Comparison of ENCODE assay signal across 7 mouse cellular contexts in the genomic region with DNA sequence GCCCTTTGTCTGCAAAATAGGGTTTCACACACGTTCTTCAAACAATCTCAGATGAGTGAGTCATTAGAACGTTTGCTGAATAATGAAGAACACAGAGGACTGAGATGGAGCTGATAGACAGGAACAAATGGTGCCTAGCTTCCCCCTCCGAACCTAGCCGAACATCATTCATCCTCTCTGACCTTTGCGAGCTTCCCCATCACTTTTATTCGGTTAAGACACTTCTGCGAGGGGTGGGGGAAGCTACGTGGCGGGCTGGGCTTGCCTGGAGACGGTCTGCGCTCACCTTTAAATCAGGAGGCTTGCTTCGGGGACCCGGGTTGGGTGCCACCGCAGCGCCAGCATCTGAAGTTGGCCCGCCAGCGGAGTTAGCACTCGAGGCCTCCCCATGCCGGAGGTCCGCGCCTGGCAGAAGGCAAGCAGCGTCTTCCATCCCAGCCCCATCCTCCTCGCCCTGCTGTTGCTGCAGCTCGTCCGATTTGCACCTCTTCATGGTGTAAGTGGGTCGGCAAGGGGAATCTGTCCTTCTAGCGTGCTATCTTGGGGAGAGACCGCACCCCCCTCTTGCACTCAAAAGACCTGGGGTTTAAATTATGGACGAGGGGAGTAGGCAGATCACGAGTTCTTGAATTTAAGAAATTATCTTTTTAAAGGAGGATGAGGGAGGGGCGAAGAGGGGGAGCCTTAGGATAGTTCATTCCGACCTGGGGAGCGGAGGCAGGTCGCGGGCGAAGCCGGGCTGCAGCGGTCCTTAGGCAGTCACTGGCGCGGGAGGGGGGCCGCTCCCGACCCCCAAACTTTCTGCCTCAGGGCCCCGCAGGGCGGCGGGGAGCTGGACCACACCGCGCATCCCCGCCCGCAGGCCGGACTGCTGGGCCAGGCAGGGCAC. TPM values are rescaled to one million over a fixed set of nuclear protein-coding genes. Genes with fewer than 3 reads are reported as not detected.
DNase-seq lines count a peak whose midpoint lies in the region; ATAC-seq and TF ChIP-seq lines count a peak whose summit lies in the region.

Gene Tmcc2, minus strand, starts transcription at position 591 of the 889 bp plus-strand sequence.

- H3K4me3 ChIP-seq in ES-Bruce4 (ENCODE audit: low read depth, low read length): peak within 1 kb of the TSS; percentile 97
- H3K4me3 ChIP-seq in hindbrain, postnatal 0 days (ENCODE audit: low read length): peak within 1 kb of the TSS; percentile 75
- H3K4me3 ChIP-seq in liver, embryonic 11.5 days (ENCODE audit: low read depth, low read length): peak within 1 kb of the TSS; percentile 78
- peak within 1 kb of the TSS; percentile 70 for H3K4me3 ChIP-seq in neural tube, embryonic 14.5 days (ENCODE audit: low read depth, low read length)

- no peaks in the 10 kb centered on the region for H3K27me3 ChIP-seq in ES-Bruce4 (ENCODE audit: control insufficient read depth, insufficient read depth, low read length, poor library complexity, severe bottlenecking)
- H3K27me3 ChIP-seq in hindbrain, postnatal 0 days (ENCODE audit: insufficient read depth, low read length): no peaks in the 10 kb centered on the region
- no peaks in the 10 kb centered on the region for H3K27me3 ChIP-seq in liver, embryonic 11.5 days (replicated peaks; ENCODE audit: control insufficient read depth, insufficient read depth, low read length)
- no peaks in the 10 kb centered on the region for H3K27me3 ChIP-seq in neural tube, embryonic 14.5 days (ENCODE audit: control insufficient read depth, insufficient read depth, low read length)

- H3K9me3 ChIP-seq in ES-Bruce4 (replicated peaks; ENCODE audit: control insufficient read depth, insufficient read depth, low read length, poor library complexity, severe bottlenecking): no peaks in the 10 kb centered on the region
- no peaks in the 10 kb centered on the region for H3K9me3 ChIP-seq in hindbrain, postnatal 0 days (ENCODE audit: low read length)
- H3K9me3 ChIP-seq in liver, embryonic 11.5 days (ENCODE audit: control insufficient read depth, low read length): no peaks in the 10 kb centered on the region
- H3K9me3 ChIP-seq in neural tube, embryonic 14.5 days (ENCODE audit: control insufficient read depth, low read length): no peaks in the 10 kb centered on the region

- H3K4me1 ChIP-seq in ES-Bruce4 (ENCODE audit: control insufficient read depth, insufficient read depth, low read length): no peaks in the 10 kb centered on the region
- peaks cover 34% of the 10 kb centered on the region for H3K4me1 ChIP-seq in hindbrain, postnatal 0 days (ENCODE audit: insufficient read depth, low read length)
- H3K4me1 ChIP-seq in liver, embryonic 11.5 days (replicated peaks; ENCODE audit: control insufficient read depth, insufficient read depth, low read length): peaks cover 33% of the 10 kb centered on the region
- H3K4me1 ChIP-seq in neural tube, embryonic 14.5 days (ENCODE audit: control insufficient read depth, insufficient read depth, low read length): peaks cover 28% of the 10 kb centered on the region

- DNase-seq in B cell, adult 2 months: peak; percentile 41 to 49
- peak; percentile 76 to 79 for DNase-seq in cerebellum, postnatal 10 days
- DNase-seq in gastrocnemius, adult 8-10 months (ENCODE audit: low spot score in 2 of 2): no peak
- peak; percentile 55 for DNase-seq in hindbrain, postnatal 0 days (ENCODE audit: low spot score)
- peak; percentile 67 for DNase-seq in liver, embryonic 11.5 days (ENCODE audit: low spot score)

- H3K4me2 ChIP-seq in hindbrain, postnatal 0 days (ENCODE audit: low read depth, low read length): peak within 1 kb of the TSS; percentile 94
- peak within 1 kb of the TSS; percentile 97 for H3K4me2 ChIP-seq in liver, embryonic 11.5 days
- H3K4me2 ChIP-seq in neural tube, embryonic 14.5 days (ENCODE audit: low read depth, low read length): peak within 1 kb of the TSS; percentile 91

- TF ChIP-seq POLR2A in ES-Bruce4 (IDR thresholded peaks at IDR 0.05; ENCODE audit: insufficient read depth, low read length): no peak

- WGBS in hindbrain, postnatal 0 days: under 1% methylated on average over 38 of the region's 50 CpGs
- WGBS in liver, embryonic 11.5 days: under 1% methylated on average over 47 of the region's 50 CpGs
- 0% methylated on average over 49 of the region's 50 CpGs for WGBS in neural tube, embryonic 14.5 days

- H3K9ac ChIP-seq in ES-Bruce4 (ENCODE audit: low read depth, poor library complexity, severe bottlenecking): peak within 1 kb of the TSS; percentile 89
- peak within 1 kb of the TSS; percentile 71 for H3K9ac ChIP-seq in hindbrain, postnatal 0 days (replicated peaks; ENCODE audit: low read length)
- H3K9ac ChIP-seq in liver, embryonic 11.5 days (ENCODE audit: low read depth, low read length): peak within 1 kb of the TSS; percentile 82
- H3K9ac ChIP-seq in neural tube, embryonic 14.5 days (replicated peaks; ENCODE audit: low read depth, low read length): peak within 1 kb of the TSS; percentile 95

- no peak for TF ChIP-seq CTCF in ES-Bruce4 (IDR thresholded peaks at IDR 0.05; ENCODE audit: low read depth, low read length)
- no peak for TF ChIP-seq CTCF in hindbrain, postnatal 0 days (IDR thresholded peaks at IDR 0.05; ENCODE audit: low read depth)

- no peak within 1 kb of the TSS for H3K27ac ChIP-seq in ES-Bruce4 (ENCODE audit: insufficient read depth, low read length)
- peak within 1 kb of the TSS; percentile 88 for H3K27ac ChIP-seq in hindbrain, postnatal 0 days
- peak within 1 kb of the TSS; percentile 77 for H3K27ac ChIP-seq in liver, embryonic 11.5 days (ENCODE audit: low read depth, low read length)
- H3K27ac ChIP-seq in neural tube, embryonic 14.5 days (ENCODE audit: low read depth, low read length): peak within 1 kb of the TSS; percentile 87

- peak; percentile 37 for ATAC-seq in hindbrain, postnatal 0 days
- peak; percentile 22 for ATAC-seq in liver, embryonic 11.5 days (replicated peaks; ENCODE audit: low FRiP score)
- peak; percentile 59 for ATAC-seq in neural tube, embryonic 14.5 days (ENCODE audit: low read depth)

- no peaks in the 10 kb centered on the region for H3K36me3 ChIP-seq in ES-Bruce4 (ENCODE audit: control insufficient read depth, insufficient read depth, low read length, poor library complexity, severe bottlenecking)
- no peaks in the 10 kb centered on the region for H3K36me3 ChIP-seq in hindbrain, postnatal 0 days (ENCODE audit: insufficient read depth, low read length)
- no peaks in the 10 kb centered on the region for H3K36me3 ChIP-seq in liver, embryonic 11.5 days (ENCODE audit: control insufficient read depth, insufficient read depth, low read length)
- H3K36me3 ChIP-seq in neural tube, embryonic 14.5 days (ENCODE audit: control insufficient read depth, insufficient read depth, low read length): no peaks in the 10 kb centered on the region

- TF ChIP-seq EP300 in ES-Bruce4 (IDR thresholded peaks at IDR 0.05; ENCODE audit: insufficient read depth, low read depth, low read length): 0 out of 2 replicates have a peak, but pooled peaks have one; percentile 3

RNA-seq across cellular contexts. Expression of gene Tmcc2, which starts in this region (rescaled TPM):
- 11.0 and 11.1 TPM in 2 replicates for polyA plus RNA-seq in ES-Bruce4 (2011; ENCODE audit: insufficient read depth, insufficient read length, low read depth, missing spikeins)
- total RNA-seq in gastrocnemius, adult 8-10 months (2022): 10 to 100 TPM; 38.8 to 60.0 (median 49.4) TPM
- 138 and 151 TPM in 2 replicates for total RNA-seq in hindbrain, postnatal 0 days (2014; rRNA removed)
- polyA plus RNA-seq in hindbrain, postnatal 0 days (2015; fragmentation: Nextera tagmentation; extraction: Ambion mirVana): 33.5 and 34.0 TPM in 2 replicates
- polyA plus RNA-seq in liver, embryonic 11.5 days (2014; fragmentation: Nextera tagmentation; extraction: Ambion mirVana): 24.6 and 28.1 TPM in 2 replicates
- polyA plus RNA-seq in neural tube, embryonic 14.5 days (2014; fragmentation: Nextera tagmentation; extraction: Ambion mirVana): 20.7 and 29.9 TPM in 2 replicates

Comparison
In these comparisons a context has a peak if more than half of its experiments do, and no peak if none do; other contexts are left out.
1. DNase-seq: peak in B cell, adult 2 months (2 of 2), cerebellum, postnatal 10 days (2 of 2), hindbrain, postnatal 0 days (single experiment) and liver, embryonic 11.5 days (single experiment); none in gastrocnemius, adult 8-10 months (0 of 2).
2. Peak in every context shown above with its lines, with median percentiles within 50 percentile points of each other: H3K4me3 ChIP-seq, H3K9ac ChIP-seq, ATAC-seq and H3K4me2 ChIP-seq.